Mouse (Mus musculus): ENCODE measurements at regions not wholly inside any gene's neighbourhood (a gene's known extent, or its start where the extent isn't known, plus 50 kb on each side); places are given as distances from the start of the nearest gene placed in this dataset.

GRCm38 (mm10) chr2:12001938-12002899 is 224.5 kb downstream of the Ankrd16 start:
- Histone ChIP-seq H3K27ac (no peak overlapping the region), H3K9ac (no peak overlapping the region), H3K4me2 (replicated peaks) (no peak overlapping the region), H3K27me3 (replicated peaks) (no peaks in the 10 kb centered on the region), H3K4me1 (replicated peaks) (no peaks in the 10 kb centered on the region), H3K36me3 (no peaks in the 10 kb centered on the region), H3K9me3 (no peaks in the 10 kb centered on the region), H3K4me3 (replicated peaks) (no peak overlapping the region)
- 27% methylated on average over 24 of the region's 24 CpGs for WGBS
- ATAC-seq: peak; percentile 56; the same call in 1 of the 2 replicates

GRCm38 (mm10) chr2:12004330-12004729 is 226.7 kb downstream of the Ankrd16 start:
- H3K27ac ChIP-seq: no peak overlapping the region
- H3K27me3 ChIP-seq (replicated peaks): no peaks in the 10 kb centered on the region
- 20% methylated on average over 4 of the region's 4 CpGs for WGBS
- no peaks in the 10 kb centered on the region for H3K4me1 ChIP-seq (replicated peaks)
- H3K36me3 ChIP-seq: no peaks in the 10 kb centered on the region
- no peak overlapping the region for H3K4me2 ChIP-seq (replicated peaks)
- H3K9ac ChIP-seq: no peak overlapping the region
- no peaks in the 10 kb centered on the region for H3K9me3 ChIP-seq
- no peak for ATAC-seq
- no peak overlapping the region for H3K4me3 ChIP-seq (replicated peaks)

GRCm38 (mm10) chr2:12007201-12007600 is 229.5 kb downstream of the Ankrd16 start:
- no peaks in the 10 kb centered on the region for H3K4me1 ChIP-seq (replicated peaks)
- 68% methylated on average over 4 of the region's 4 CpGs for WGBS
- no peak overlapping the region for H3K4me2 ChIP-seq (replicated peaks)
- peak; percentile 87 for ATAC-seq
- H3K4me3 ChIP-seq (replicated peaks): no peak overlapping the region
- H3K27me3 ChIP-seq (replicated peaks): no peaks in the 10 kb centered on the region
- H3K27ac ChIP-seq: no peak overlapping the region
- H3K9me3 ChIP-seq: no peaks in the 10 kb centered on the region
- H3K9ac ChIP-seq: no peak overlapping the region
- H3K36me3 ChIP-seq: no peaks in the 10 kb centered on the region

- 19% methylated on average over 3 of the region's 3 CpGs for WGBS
- H3K4me2 ChIP-seq (replicated peaks): no peak overlapping the region
- H3K27ac ChIP-seq: no peak overlapping the region
- H3K36me3 ChIP-seq: no peaks in the 10 kb centered on the region
- H3K4me1 ChIP-seq (replicated peaks): no peaks in the 10 kb centered on the region
- H3K4me3 ChIP-seq (replicated peaks): no peak overlapping the region
- no peaks in the 10 kb centered on the region for H3K9me3 ChIP-seq
- H3K27me3 ChIP-seq (replicated peaks): no peaks in the 10 kb centered on the region
- no peak overlapping the region for H3K9ac ChIP-seq
- no peak for ATAC-seq
These were observed 233.8 kb downstream of the Ankrd16 start for GRCm38 (mm10) chr2:12011441-12011840.

GRCm38 (mm10) chr2:12019607-12020006 is 241.9 kb downstream of the Ankrd16 start:
- Histone ChIP-seq H3K4me1 (replicated peaks) (0 out of 2 replicates have a peak, but pooled peaks cover 3% of the 10 kb centered on the region), H3K27ac (no peak overlapping the region), H3K27me3 (replicated peaks) (no peaks in the 10 kb centered on the region), H3K9me3 (no peaks in the 10 kb centered on the region), H3K9ac (no peak overlapping the region), H3K4me2 (replicated peaks) (no peak overlapping the region), H3K4me3 (replicated peaks) (no peak overlapping the region), H3K36me3 (no peaks in the 10 kb centered on the region)
- ATAC-seq: no peak
- WGBS: 45% methylated on average over 1 of the region's 1 CpGs

- no peaks in the 10 kb centered on the region for H3K9me3 ChIP-seq
- no peak overlapping the region for H3K9ac ChIP-seq
- no peak overlapping the region for H3K4me3 ChIP-seq (replicated peaks)
- ATAC-seq: peak; percentile 67; the same call in 1 of the 2 replicates
- no peak overlapping the region for H3K4me2 ChIP-seq (replicated peaks)
- H3K27me3 ChIP-seq (replicated peaks): no peaks in the 10 kb centered on the region
- no peaks in the 10 kb centered on the region for H3K36me3 ChIP-seq
- 30% methylated on average over 10 of the region's 10 CpGs for WGBS
- H3K27ac ChIP-seq: peak overlapping the region; percentile 44
- 0 out of 2 replicates have a peak, but pooled peaks cover 3% of the 10 kb centered on the region for H3K4me1 ChIP-seq (replicated peaks)
These were observed 245.9 kb downstream of the Ankrd16 start for GRCm38 (mm10) chr2:12023402-12024111.

- no peaks in the 10 kb centered on the region for H3K9me3 ChIP-seq
- no peak overlapping the region for H3K9ac ChIP-seq
- 57% methylated on average over 1 of the region's 1 CpGs for WGBS
- no peak overlapping the region for H3K4me3 ChIP-seq (replicated peaks)
- no peak overlapping the region for H3K4me2 ChIP-seq (replicated peaks)
- ATAC-seq: no peak
- H3K27me3 ChIP-seq (replicated peaks): no peaks in the 10 kb centered on the region
- H3K27ac ChIP-seq: no peak overlapping the region
- no peaks in the 10 kb centered on the region for H3K36me3 ChIP-seq
- 0 out of 2 replicates have a peak, but pooled peaks cover 3% of the 10 kb centered on the region for H3K4me1 ChIP-seq (replicated peaks)
These were observed 248.5 kb downstream of the Ankrd16 start for GRCm38 (mm10) chr2:12026220-12026619.

GRCm38 (mm10) chr2:12033518-12034322 is 256.0 kb downstream of the Ankrd16 start:
- WGBS: 45% methylated on average over 11 of the region's 11 CpGs
- H3K9me3 ChIP-seq: no peaks in the 10 kb centered on the region
- no peaks in the 10 kb centered on the region for H3K36me3 ChIP-seq
- no peak overlapping the region; the same call in 1 of the 2 replicates for H3K4me2 ChIP-seq (replicated peaks)
- peak overlapping the region; percentile 66 for H3K27ac ChIP-seq
- no peaks in the 10 kb centered on the region for H3K27me3 ChIP-seq (replicated peaks)
- H3K4me3 ChIP-seq (replicated peaks): no peak overlapping the region
- H3K9ac ChIP-seq: no peak overlapping the region
- peaks cover 3% of the 10 kb centered on the region; the same call in 1 of the 2 replicates for H3K4me1 ChIP-seq (replicated peaks)
- ATAC-seq: peak; percentile 63

GRCm38 (mm10) chr2:12034323-12034585 is 256.6 kb downstream of the Ankrd16 start:
- Histone ChIP-seq H3K9ac (no peak overlapping the region), H3K4me3 (replicated peaks) (no peak overlapping the region), H3K4me1 (replicated peaks) (peaks cover 3% of the 10 kb centered on the region; the same call in 1 of the 2 replicates), H3K4me2 (replicated peaks) (no peak overlapping the region), H3K27me3 (replicated peaks) (no peaks in the 10 kb centered on the region), H3K27ac (no peak overlapping the region), H3K9me3 (no peaks in the 10 kb centered on the region), H3K36me3 (no peaks in the 10 kb centered on the region)
- 59% methylated on average over 8 of the region's 8 CpGs for WGBS
- 0 out of 2 replicates have a peak, but pooled peaks have one; percentile 43 for ATAC-seq

- 74% methylated on average over 7 of the region's 7 CpGs for WGBS
- H3K9me3 ChIP-seq: no peaks in the 10 kb centered on the region
- ATAC-seq: no peak
- H3K27ac ChIP-seq: no peak overlapping the region
- H3K4me3 ChIP-seq (replicated peaks): no peak overlapping the region
- H3K27me3 ChIP-seq (replicated peaks): no peaks in the 10 kb centered on the region
- H3K36me3 ChIP-seq: no peaks in the 10 kb centered on the region
- 0 out of 2 replicates have a peak, but pooled peaks cover 2% of the 10 kb centered on the region for H3K4me1 ChIP-seq (replicated peaks)
- no peak overlapping the region for H3K4me2 ChIP-seq (replicated peaks)
- no peak overlapping the region for H3K9ac ChIP-seq
These were observed 252.3 kb downstream of the Itga8 start for GRCm38 (mm10) chr2:12049386-12049785.

GRCm38 (mm10) chr2:12049972-12050371 is 251.8 kb downstream of the Itga8 start:
- H3K4me3 ChIP-seq (replicated peaks): no peak overlapping the region

More at GRCm38 (mm10) chr2:12049972-12050371, 251.8 kb downstream of the Itga8 start:
- H3K27ac ChIP-seq: no peak overlapping the region
- no peak overlapping the region for H3K4me2 ChIP-seq (replicated peaks)
- no peaks in the 10 kb centered on the region for H3K9me3 ChIP-seq
- no peak overlapping the region for H3K9ac ChIP-seq
- no peaks in the 10 kb centered on the region for H3K36me3 ChIP-seq
- H3K27me3 ChIP-seq (replicated peaks): no peaks in the 10 kb centered on the region
- ATAC-seq: no peak
- 0 out of 2 replicates have a peak, but pooled peaks cover 2% of the 10 kb centered on the region for H3K4me1 ChIP-seq (replicated peaks)

All from intestine, embryonic 15.5 days (tissue).